Mouse (Mus musculus) heart, adult 2 months (tissue): ENCODE results near the gene Kremen1. TPM values are rescaled to one million over a fixed set of nuclear protein-coding genes. Genes with fewer than 3 reads are reported as not detected.

ENCODE experiments used
- DNase-seq, 2 experiments: peaks; one replicate each; pipeline ENCODE4 v3.0.0; 2021
- H3K27ac ChIP-seq: fragments of 200-600 bp; 2 replicates; pipeline ENCODE4 v1.8.1; 2022
- H3K27me3 ChIP-seq: fragments of 200-500 bp; 2 replicates; pipeline ENCODE4 v1.6.1; 2012; ENCODE audit warnings: mild to moderate bottlenecking, low read length, inconsistent platforms, mixed read lengths; ENCODE audit not compliant: control insufficient read depth, insufficient read depth
- H3K36me3 ChIP-seq: fragments of 200-500 bp; 2 replicates; pipeline ENCODE4 v1.6.1; 2012; ENCODE audit warnings: low read length, inconsistent platforms; ENCODE audit not compliant: control insufficient read depth, insufficient read depth
- H3K4me1 ChIP-seq: fragments of 200-500 bp; 2 replicates; pipeline ENCODE4 v1.6.1; 2011; ENCODE audit warnings: low read length; ENCODE audit not compliant: control insufficient read depth, insufficient read depth
- H3K4me3 ChIP-seq: fragments of 200-600 bp; 2 replicates; pipeline ENCODE4 v1.8.1; 2022
- H3K79me2 ChIP-seq: fragments of 200-500 bp; replicated peaks from 2 replicates; pipeline ENCODE4 v1.6.1; 2012; ENCODE audit warnings: mild to moderate bottlenecking, inconsistent platforms, low read length, moderate library complexity, mixed read lengths; ENCODE audit not compliant: control insufficient read depth, insufficient read depth
- H3K9ac ChIP-seq: fragments of 200-500 bp; 2 replicates; pipeline ENCODE4 v1.6.1; 2012; ENCODE audit warnings: low read depth, mild to moderate bottlenecking, control low read depth, inconsistent platforms, low read length, mixed read lengths
- CTCF ChIP-seq: fragments of 200-600 bp; IDR thresholded peaks from 2 replicates; pipeline ENCODE4 v1.8.1; 2022; ENCODE audit warnings: antibody characterized with exemption, mild to moderate bottlenecking, moderate library complexity
- EP300 ChIP-seq: fragments of 200-500 bp; IDR thresholded peaks from 2 replicates; pipeline ENCODE4 v1.6.1; 2011; ENCODE audit warnings: low read depth, low read length, control low read depth; ENCODE audit not compliant: insufficient read depth
- POLR2A ChIP-seq: fragments of 200-500 bp; IDR thresholded peaks from 2 replicates; pipeline ENCODE4 v1.6.1; 2011; ENCODE audit warnings: mild to moderate bottlenecking, low read depth, low read length, control low read depth; ENCODE audit not compliant: insufficient read depth
- WGBS: fragments of 180-500 bp; shearing (Covaris S2); methylation state at CpG from one replicate; pipeline ENCODE4 v1.1.7; 2018; 5-methylcytosine and 5-hydroxymethylcytosine counted together
- intact Hi-C: fragments of 180-260 bp; cut with DNase I; formaldehyde crosslinking; loops from one replicate; pipeline ENCODE4 v1.15.1; 2025
- polyA plus RNA-seq: library from polyadenylated mRNA; depleted of rRNA; stranded (reverse); fragments of >200 nt; gene quantifications from 2 replicates; pipeline ENCODE4 v1.2.3, GENCODE M21; 2012
- total RNA-seq, 2 experiments: library from RNA; stranded (reverse); gene quantifications; 2 replicates each; pipeline ENCODE4 v1.2.3; 2021

Gene Kremen1
- total and polyA plus RNA-seq, 3 experiments, result 59.7 to 93.9 (median 80.3) TPM

GRCm38 (mm10) chr11:5260942-5261459 is 357 bp downstream of the Kremen1 start:
- Histone ChIP-seq H3K36me3 (no peaks in the 10 kb centered on the region), H3K4me3 (peak overlapping the region; percentile 62), H3K27me3 (no peaks in the 10 kb centered on the region), H3K9ac (peak overlapping the region; percentile 80), H3K27ac (peak overlapping the region; percentile 89), H3K79me2 (no peaks in the 10 kb centered on the region), H3K4me1 (peaks cover 6% of the 10 kb centered on the region; the same call in 1 of the 2 replicates)
- WGBS, result 2% methylated on average over 42 of the region's 42 CpGs
- no peak for DNase-seq
- TF ChIP-seq CTCF (no peak), EP300 (no peak), POLR2A (no peak)
- intact Hi-C loops, result loop anchor here (2.0 kb wide), 1 partner anchor 16 kb away; no protein-coding TSS in a partner anchor

DNA sequence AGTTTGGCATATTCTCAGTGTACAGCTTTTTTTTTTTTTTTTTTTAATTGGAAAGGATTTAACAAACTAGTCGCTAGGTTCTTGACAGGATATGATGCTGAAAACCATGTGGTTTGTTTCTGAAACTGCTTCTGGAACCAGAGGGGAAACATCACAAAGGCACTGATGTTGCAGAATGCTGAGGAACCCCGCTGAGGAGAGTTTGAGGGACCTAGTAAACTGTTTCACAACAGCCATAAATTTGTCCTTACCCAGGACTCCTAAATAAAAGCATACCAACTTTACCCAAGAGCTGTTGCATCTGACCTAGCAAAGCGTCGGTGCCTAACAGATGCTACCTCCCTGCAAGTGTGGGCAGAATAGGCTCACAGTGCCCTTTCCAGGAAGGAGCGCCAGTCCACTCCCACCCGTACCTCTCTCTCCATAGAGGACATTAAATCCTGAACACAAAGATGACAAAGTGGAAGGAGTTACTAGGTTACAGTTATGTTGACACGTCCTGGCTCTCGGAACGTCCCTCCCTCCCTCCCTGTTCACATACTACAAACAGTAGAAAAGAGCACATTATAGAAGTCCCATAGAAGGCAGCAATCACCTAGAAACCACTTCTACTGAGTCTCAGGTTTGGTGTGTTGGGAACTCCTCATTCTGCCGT is 1.3 kb downstream of the Kremen1 start:
- 23% methylated on average over 10 of the region's 10 CpGs for WGBS
- peak in 1 of 2 experiments; percentile 40 for DNase-seq

DNA sequence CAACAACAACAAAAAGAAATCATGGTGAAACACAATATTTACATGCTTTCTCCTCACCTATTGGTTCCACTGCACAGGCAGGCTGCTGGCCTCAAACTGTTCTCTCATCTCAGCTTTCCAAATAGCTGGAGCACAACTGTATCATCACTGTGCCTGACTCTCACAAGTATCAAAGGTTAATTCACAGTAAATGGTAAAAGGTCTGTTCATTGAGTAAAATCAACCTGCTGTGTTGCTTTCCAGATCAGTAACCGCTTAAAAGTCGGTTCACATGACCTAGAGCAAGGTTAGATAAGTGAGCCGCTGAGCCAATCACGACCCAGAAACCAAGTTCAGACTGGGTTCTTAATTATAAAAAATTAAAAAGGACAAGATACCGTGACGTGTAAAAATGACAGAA is 3.3 kb downstream of the Kremen1 start:
- WGBS, result 76% methylated on average over 6 of the region's 6 CpGs
- intact Hi-C loops, result no loop called here

More for the DNA sequence above, 1.3 kb downstream of the Kremen1 start:
- H3K27me3 ChIP-seq, result no peaks in the 10 kb centered on the region
- TF ChIP-seq EP300 (no peak), CTCF (no peak), POLR2A (no peak)
- H3K9ac ChIP-seq, result peak overlapping the region; percentile 36; the same call in 1 of the 2 replicates
- intact Hi-C loops, result loop anchor here (2.0 kb wide), 1 partner anchor 15 kb away; no protein-coding TSS in a partner anchor
- peaks cover 4% of the 10 kb centered on the region; the same call in 1 of the 2 replicates for H3K4me1 ChIP-seq
- no peaks in the 10 kb centered on the region for H3K79me2 ChIP-seq
- no peaks in the 10 kb centered on the region; the same call in 1 of the 2 replicates for H3K36me3 ChIP-seq
- peak overlapping the region; percentile 89 for H3K27ac ChIP-seq
- peak overlapping the region; percentile 62 for H3K4me3 ChIP-seq

DNA sequence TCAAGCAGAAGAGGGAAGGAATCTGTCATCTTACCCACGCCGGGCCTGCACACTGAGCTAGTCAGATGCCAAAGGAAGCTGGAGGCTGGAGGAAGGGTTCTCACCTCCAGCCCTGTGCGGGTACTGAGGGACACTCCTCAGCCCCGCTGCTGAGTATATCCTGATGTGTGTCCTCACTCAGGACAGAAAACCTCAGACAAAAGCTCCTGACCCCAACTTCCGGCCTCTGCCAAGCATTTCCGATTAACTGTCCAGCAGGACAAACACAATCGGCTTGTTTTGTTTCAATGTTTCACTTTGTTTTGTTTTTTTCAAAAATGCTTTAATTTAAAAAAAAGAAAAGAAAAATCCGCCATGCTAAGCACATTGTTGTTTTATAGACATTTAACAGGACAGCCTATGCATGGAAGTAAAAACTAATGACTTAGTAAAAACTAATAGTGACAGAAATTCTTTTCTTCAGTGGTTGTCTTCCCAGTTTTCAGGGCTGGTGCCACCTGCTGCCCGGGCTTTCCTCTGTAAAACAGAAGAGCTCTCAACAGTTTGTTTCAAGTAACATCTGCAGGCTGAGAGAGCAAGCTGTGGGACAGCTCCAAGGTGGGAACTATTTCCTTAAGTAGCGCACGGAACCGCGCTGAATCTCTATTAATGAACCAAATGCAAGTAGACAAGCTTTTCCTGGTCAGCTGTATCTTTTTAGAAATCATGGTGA is 4.1 kb downstream of the Kremen1 start:
- peak; percentile 29; the same call in 1 of the 2 replicates for TF ChIP-seq CTCF
- TF ChIP-seq EP300, result no peak
- DNase-seq, result no peak
- Histone ChIP-seq H3K36me3 (peaks cover 8% of the 10 kb centered on the region), H3K4me3 (no peak overlapping the region), H3K4me1 (peaks cover 14% of the 10 kb centered on the region), H3K27me3 (no peaks in the 10 kb centered on the region), H3K9ac (no peak overlapping the region), H3K27ac (peak overlapping the region; percentile 44), H3K79me2 (peaks cover 2% of the 10 kb centered on the region; the same call in 1 of the 2 replicates)
- WGBS, result 44% methylated on average over 13 of the region's 13 CpGs
- intact Hi-C loops, result no loop called here

More for the DNA sequence above, 3.3 kb downstream of the Kremen1 start:
- no peak overlapping the region for H3K27ac ChIP-seq
- no peak overlapping the region for H3K4me3 ChIP-seq
- H3K36me3 ChIP-seq, result peaks cover 8% of the 10 kb centered on the region
- peaks cover 14% of the 10 kb centered on the region for H3K4me1 ChIP-seq
- no peaks in the 10 kb centered on the region for H3K27me3 ChIP-seq
- no peak overlapping the region for H3K9ac ChIP-seq
- DNase-seq, result no peak
- TF ChIP-seq CTCF (no peak), POLR2A (no peak), EP300 (no peak)
- peaks cover 2% of the 10 kb centered on the region; the same call in 1 of the 2 replicates for H3K79me2 ChIP-seq

DNA sequence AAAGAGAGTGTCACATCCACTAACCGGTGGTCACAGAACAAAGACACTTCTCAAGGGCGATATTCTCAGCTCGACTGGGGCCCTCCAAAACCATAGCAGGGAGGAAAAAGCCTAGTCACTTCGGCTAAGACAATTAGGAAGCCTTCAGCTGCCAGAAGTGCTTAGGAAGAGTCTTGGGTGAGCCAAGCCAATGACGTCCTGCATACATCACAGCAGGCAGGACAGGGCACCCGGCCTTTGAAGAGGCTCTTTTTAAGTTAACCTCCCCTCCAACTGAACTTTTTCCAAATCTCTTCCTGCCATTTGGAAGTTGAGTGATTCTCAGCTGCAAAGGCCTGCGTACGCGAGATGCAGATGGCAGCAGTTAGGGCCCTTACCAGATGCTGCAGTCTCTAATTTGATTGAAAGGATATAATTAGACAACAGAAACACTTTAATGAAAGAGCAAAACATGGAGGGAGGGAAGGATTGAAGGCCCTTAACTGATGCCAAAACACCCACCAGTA is 5.8 kb downstream of the Kremen1 start:
- Histone ChIP-seq H3K4me1 (peaks cover 12% of the 10 kb centered on the region), H3K27ac (no peak overlapping the region), H3K79me2 (peaks cover 6% of the 10 kb centered on the region), H3K4me3 (no peak overlapping the region), H3K27me3 (no peaks in the 10 kb centered on the region), H3K9ac (no peak overlapping the region), H3K36me3 (peaks cover 8% of the 10 kb centered on the region)
- intact Hi-C loops, result no loop called here
- DNase-seq, result no peak
- no peak for TF ChIP-seq CTCF
- TF ChIP-seq EP300, result no peak
- no peak for TF ChIP-seq POLR2A
- 53% methylated on average over 9 of the region's 9 CpGs for WGBS

DNA sequence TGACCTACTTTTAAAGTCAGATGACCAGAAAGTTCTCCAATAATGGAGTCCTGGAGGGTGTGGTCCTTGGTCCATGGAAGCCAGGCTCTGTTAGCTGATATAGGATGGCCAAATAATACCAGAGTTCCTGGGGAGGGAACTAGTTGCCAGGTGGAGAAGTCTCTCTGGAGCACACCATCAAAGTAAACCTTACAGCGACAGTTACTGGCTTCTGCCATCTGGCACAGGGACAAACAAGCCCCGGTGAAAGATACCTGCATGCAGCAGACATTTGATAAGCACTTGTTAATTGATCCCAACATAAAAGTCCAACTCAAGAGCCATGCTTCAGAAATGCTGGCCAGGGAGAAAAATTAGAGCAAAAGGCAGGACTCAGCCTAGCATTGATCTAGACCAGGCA is 7.3 kb downstream of the Kremen1 start:
- H3K27ac ChIP-seq, result no peak overlapping the region
- no peaks in the 10 kb centered on the region for H3K27me3 ChIP-seq
- WGBS, result 38% methylated on average over 2 of the region's 2 CpGs
- H3K36me3 ChIP-seq, result peaks cover 8% of the 10 kb centered on the region
- DNase-seq, result no peak
- H3K4me1 ChIP-seq, result peaks cover 11% of the 10 kb centered on the region
- H3K79me2 ChIP-seq, result peaks cover 6% of the 10 kb centered on the region
- H3K4me3 ChIP-seq, result no peak overlapping the region
- no peak overlapping the region for H3K9ac ChIP-seq
- no peak for TF ChIP-seq CTCF
- no peak for TF ChIP-seq POLR2A
- no peak for TF ChIP-seq EP300
- intact Hi-C loops, result no loop called here
